Mouse (Mus musculus) MEL (cell line): Measurements from ENCODE around the gene Ddx6. TPM values are rescaled to one million over a fixed set of nuclear protein-coding genes. Genes with fewer than 3 reads are reported as not detected.

Experiments used
- DNase-seq: peaks from one replicate; pipeline ENCODE4 v3.0.0; 2011; ENCODE audit warnings: low read depth, low spot score
- H3K27ac ChIP-seq: 2 replicates; pipeline ENCODE4 v1.5.1; 2012; ENCODE audit warnings: low read depth, mild to moderate bottlenecking, control low read depth, low read length, moderate library complexity; ENCODE audit not compliant: control insufficient read depth
- H3K27me3 ChIP-seq, 2 experiments: fragments of 150-350 bp in 1 of 2; sonication (generic) in 1 of 2; 2 replicates each; pipeline ENCODE4 v1.6.1; 2012; ENCODE audit warnings: low read length in 2 of 2, mild to moderate bottlenecking in 2 of 2, improper control_type of control experiment in 1 of 2, moderate library complexity in 1 of 2; ENCODE audit not compliant: insufficient read depth in 2 of 2, control insufficient read depth in 1 of 2
- H3K36me3 ChIP-seq, 2 experiments: 2 replicates each; pipeline ENCODE4 v1.6.1; 2012 to 2014; ENCODE audit warnings: low read length in 2 of 2, improper control_type of control experiment in 1 of 2, inconsistent platforms in 1 of 2, mild to moderate bottlenecking in 1 of 2; ENCODE audit not compliant: insufficient read depth in 2 of 2, control insufficient read depth in 1 of 2
- H3K4me1 ChIP-seq, 2 experiments: fragments of 150-350 bp in 1 of 2; sonication (generic) in 1 of 2; 2 replicates each; pipeline ENCODE4 v1.6.1; 2012; ENCODE audit warnings: low read length in 2 of 2, improper control_type of control experiment in 1 of 2, mild to moderate bottlenecking in 1 of 2; ENCODE audit not compliant: insufficient read depth in 2 of 2, control insufficient read depth in 1 of 2
- H3K4me3 ChIP-seq, 2 experiments: fragments of 150-350 bp in 1 of 2; sonication (generic) in 1 of 2; 2 replicates each; pipeline ENCODE4 v1.5.1; 2012; ENCODE audit warnings: low read depth in 2 of 2, low read length in 2 of 2, mild to moderate bottlenecking in 2 of 2, moderate library complexity in 2 of 2, control low read depth in 1 of 2, improper control_type of control experiment in 1 of 2; ENCODE audit not compliant: control insufficient read depth in 1 of 2, insufficient read depth in 1 of 2
- H3K79me2 ChIP-seq: 2 replicates; pipeline ENCODE4 v1.6.1; 2012; ENCODE audit warnings: mild to moderate bottlenecking, low read length, moderate library complexity; ENCODE audit not compliant: control insufficient read depth, poor library complexity, insufficient read depth
- H3K9ac ChIP-seq: 2 replicates; pipeline ENCODE4 v1.6.1; 2012; ENCODE audit warnings: low read depth, mild to moderate bottlenecking, control low read depth, low read length, moderate library complexity; ENCODE audit not compliant: control insufficient read depth, poor library complexity, severe bottlenecking
- H3K9me3 ChIP-seq: fragments of 150-350 bp; sonication (generic); replicated peaks from 2 replicates; pipeline ENCODE4 v1.6.1; 2012; ENCODE audit warnings: mild to moderate bottlenecking, low read length, improper control_type of control experiment, moderate library complexity; ENCODE audit not compliant: insufficient read depth
- CHD1 ChIP-seq: IDR thresholded peaks from 2 replicates; pipeline ENCODE4 v1.6.1; 2012; ENCODE audit warnings: low read depth, mild to moderate bottlenecking, inconsistent platforms, low read length, improper control_type of control experiment
- ELF1 ChIP-seq: IDR thresholded peaks from 2 replicates; pipeline ENCODE4 v1.6.1; 2014; ENCODE audit warnings: low read depth, mild to moderate bottlenecking, inconsistent platforms, low read length, improper control_type of control experiment, moderate library complexity
- EP300 ChIP-seq, 2 experiments: IDR thresholded peaks; 2 replicates each; pipeline ENCODE4 v1.6.1; 2011; ENCODE audit warnings: improper control_type of control experiment in 2 of 2, low read length in 2 of 2, low read depth in 1 of 2, mild to moderate bottlenecking in 1 of 2
- ETS1 ChIP-seq: IDR thresholded peaks from 2 replicates; pipeline ENCODE4 v1.6.1; 2012; ENCODE audit warnings: low read depth, mild to moderate bottlenecking, inconsistent platforms, low read length, improper control_type of control experiment, moderate library complexity
- GATA1 ChIP-seq: IDR thresholded peaks from 2 replicates; pipeline ENCODE4 v1.6.1; 2011; ENCODE audit warnings: low read depth, low read length, improper control_type of control experiment
- HCFC1 ChIP-seq: IDR thresholded peaks from 2 replicates; pipeline ENCODE4 v1.6.1; 2012; ENCODE audit warnings: low read depth, mild to moderate bottlenecking, inconsistent platforms, low read length, improper control_type of control experiment, moderate library complexity
- JUND ChIP-seq: IDR thresholded peaks from 2 replicates; pipeline ENCODE4 v1.6.1; 2011; ENCODE audit warnings: low read depth, mild to moderate bottlenecking, improper control_type of control experiment, low read length
- MAFK ChIP-seq: IDR thresholded peaks from 2 replicates; pipeline ENCODE4 v1.6.1; 2011; ENCODE audit warnings: low read depth, mild to moderate bottlenecking, low read length, improper control_type of control experiment, borderline replicate concordance
- MAX ChIP-seq: IDR thresholded peaks from 2 replicates; pipeline ENCODE4 v1.6.1; 2011; ENCODE audit warnings: low read length, improper control_type of control experiment
- MXI1 ChIP-seq: IDR thresholded peaks from 2 replicates; pipeline ENCODE4 v1.6.1; 2011; ENCODE audit warnings: mild to moderate bottlenecking, low read depth, low read length, improper control_type of control experiment
- MYB ChIP-seq: IDR thresholded peaks from 2 replicates; pipeline ENCODE4 v1.6.1; 2011; ENCODE audit warnings: mild to moderate bottlenecking, low read depth, low read length, improper control_type of control experiment
- MYC ChIP-seq: IDR thresholded peaks from 2 replicates; pipeline ENCODE4 v1.6.1; 2011; ENCODE audit warnings: low read depth, mild to moderate bottlenecking, low read length, improper control_type of control experiment, moderate library complexity
- NRF1 ChIP-seq: IDR thresholded peaks from 2 replicates; pipeline ENCODE4 v1.6.1; 2014; ENCODE audit warnings: low read depth, mild to moderate bottlenecking, inconsistent platforms, low read length, improper control_type of control experiment, moderate library complexity; ENCODE audit not compliant: poor library complexity, insufficient read depth, severe bottlenecking
- RAD21 ChIP-seq: IDR thresholded peaks from 2 replicates; pipeline ENCODE4 v1.6.1; 2011; ENCODE audit warnings: mild to moderate bottlenecking, low read depth, low read length, improper control_type of control experiment
- TAL1 ChIP-seq: IDR thresholded peaks from 2 replicates; pipeline ENCODE4 v1.6.1; 2012; ENCODE audit warnings: mild to moderate bottlenecking, inconsistent platforms, low read length, moderate library complexity, mixed read lengths
- TBP ChIP-seq: IDR thresholded peaks from 2 replicates; pipeline ENCODE4 v1.8.0; 2011; ENCODE audit warnings: low read depth, low read length, improper control_type of control experiment
- USF1 ChIP-seq: IDR thresholded peaks from 2 replicates; pipeline ENCODE4 v1.6.1; 2014; ENCODE audit warnings: low read depth, mild to moderate bottlenecking, inconsistent platforms, low read length, improper control_type of control experiment, moderate library complexity
- USF2 ChIP-seq, 2 experiments: IDR thresholded peaks; 2 replicates each; pipeline ENCODE4 v1.6.1; 2011 to 2012; ENCODE audit warnings: improper control_type of control experiment in 2 of 2, low read length in 2 of 2, borderline replicate concordance in 1 of 2, inconsistent platforms in 1 of 2, low read depth in 1 of 2, mild to moderate bottlenecking in 1 of 2; ENCODE audit not compliant: insufficient read depth in 1 of 2
- ZMIZ1 ChIP-seq: IDR thresholded peaks from 2 replicates; pipeline ENCODE4 v1.6.1; 2012; ENCODE audit warnings: low read depth, mild to moderate bottlenecking, inconsistent platforms, low read length, improper control_type of control experiment, moderate library complexity
- ZNF384 ChIP-seq: IDR thresholded peaks from 2 replicates; pipeline ENCODE4 v1.6.1; 2012; ENCODE audit warnings: low read depth, mild to moderate bottlenecking, inconsistent platforms, low read length, improper control_type of control experiment
- polyA plus RNA-seq, 2 experiments: library from polyadenylated mRNA; stranded (reverse) in 1 of 2; unstranded in 1 of 2; fragments of >175 nt in 1 of 2; fragments of >200 nt in 1 of 2; gene quantifications; 2 replicates each; pipeline versions ENCODE4 v1.2.1 to v1.2.4; 2012; ENCODE audit warnings: low replicate concordance in 2 of 2, low read depth in 1 of 2; ENCODE audit not compliant: insufficient read length in 2 of 2, insufficient read depth in 1 of 2, missing spikeins in 1 of 2
- total RNA-seq: library from RNA; depleted of rRNA; stranded (reverse); fragments of 300-350 nt; gene quantifications from 2 replicates; pipeline ENCODE4 v1.2.3, GENCODE M21; 2012

The Ddx6 gene
- total and polyA plus RNA-seq, 3 experiments, result 35.9 to 96.5 (median 41.9) TPM

DNA sequence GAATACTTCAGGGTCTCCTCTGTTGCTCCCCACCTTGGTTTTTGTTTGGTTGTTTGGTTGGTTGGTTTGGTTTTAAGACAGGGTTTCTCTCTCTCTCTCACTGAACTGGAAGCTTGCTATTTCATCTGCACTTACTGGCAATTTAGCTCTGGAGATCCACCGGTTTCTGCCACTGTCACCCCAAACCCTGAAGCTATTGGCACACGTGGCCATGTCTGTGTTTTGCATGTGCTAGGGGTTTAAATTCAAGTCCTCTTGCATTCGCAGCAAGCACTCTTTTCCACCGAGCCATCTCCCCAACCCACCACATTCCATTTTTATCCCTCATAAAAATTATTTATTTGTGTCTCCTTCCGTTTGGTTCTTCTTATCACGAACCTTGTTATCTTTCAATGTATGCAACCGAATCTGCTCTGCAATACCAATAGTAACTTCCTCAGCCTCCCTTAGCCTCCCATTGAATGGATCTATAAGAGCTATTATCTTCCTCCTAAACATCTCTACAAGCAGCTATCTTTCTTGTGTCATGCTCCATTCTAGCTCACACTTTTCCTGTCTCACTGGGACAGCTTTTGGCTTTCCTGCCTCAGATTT is 13.0 kb upstream of the Ddx6 start:
- no peaks in the 10 kb centered on the region for H3K79me2 ChIP-seq
- peaks cover 0 to 16% of the 10 kb centered on the region in 2 experiments; a peak in 2 of 4 replicates for H3K36me3 ChIP-seq
- H3K9me3 ChIP-seq, result no peaks in the 10 kb centered on the region
- TF ChIP-seq MAX, result 0 out of 2 replicates have a peak, but pooled peaks have one; percentile 52
- TF ChIP-seq MYC, result 0 out of 2 replicates have a peak, but pooled peaks have one; percentile 45
- TF ChIP-seq HCFC1, result no peak
- TF ChIP-seq ETS1, result peak; percentile 51
- peak in 1 of 2 experiments; percentile 65; a peak in 3 of 4 replicates for TF ChIP-seq EP300 (IDR thresholded peaks at IDR 0.05; ENCODE audit: low read depth in 1 of 2, low read length in 2 of 2)
- TF ChIP-seq USF2 (IDR thresholded peaks at IDR 0.05; ENCODE audit: borderline replicate concordance in 1 of 2, insufficient read depth in 1 of 2, low read depth in 1 of 2, low read length in 2 of 2), result no peak
- TF ChIP-seq TBP, result no peak
- peak; percentile 58; the same call in 1 of the 2 replicates for TF ChIP-seq MXI1
- TF ChIP-seq USF1, result peak; percentile 62
- TF ChIP-seq ELF1, result 0 out of 2 replicates have a peak, but pooled peaks have one; percentile 13
- peak; percentile 78 for TF ChIP-seq GATA1
- peaks cover 7 to 27% of the 10 kb centered on the region in 2 experiments; a peak in 3 of 4 replicates for H3K4me1 ChIP-seq
- no peak overlapping the region for H3K9ac ChIP-seq
- H3K4me3 ChIP-seq, result no peak overlapping the region
- peak overlapping the region; percentile 44; the same call in 1 of the 2 replicates for H3K27ac ChIP-seq
- H3K27me3 ChIP-seq, result no peaks in the 10 kb centered on the region
- DNase-seq, result peak; percentile 41

- no peaks in the 10 kb centered on the region for H3K27me3 ChIP-seq
- H3K9me3 ChIP-seq, result no peaks in the 10 kb centered on the region
- no peaks in the 10 kb centered on the region for H3K79me2 ChIP-seq
- no peak overlapping the region for H3K4me3 ChIP-seq
- no peak overlapping the region for H3K27ac ChIP-seq
- peaks cover 0 to 14% of the 10 kb centered on the region in 2 experiments; a peak in 2 of 4 replicates for H3K36me3 ChIP-seq
- peaks cover 7 to 16% of the 10 kb centered on the region in 2 experiments; a peak in 3 of 4 replicates for H3K4me1 ChIP-seq
- no peak for DNase-seq
- no peak overlapping the region for H3K9ac ChIP-seq
- no peak for TF ChIP-seq NRF1
- no peak for TF ChIP-seq MAFK
- TF ChIP-seq ZNF384, result no peak
- no peak for TF ChIP-seq CHD1
- TF ChIP-seq RAD21, result no peak
- no peak for TF ChIP-seq ETS1
- no peak for TF ChIP-seq MAX
- no peak for TF ChIP-seq MYB
- TF ChIP-seq TAL1, result no peak
- TF ChIP-seq JUND, result no peak
- TF ChIP-seq ZMIZ1, result no peak
These were observed 11.5 kb upstream of the Ddx6 start for GRCm38 (mm10) chr9:44593221-44593620.
